Comparison of ENCODE assay signal across 28 mouse cellular contexts in the genomic region with DNA sequence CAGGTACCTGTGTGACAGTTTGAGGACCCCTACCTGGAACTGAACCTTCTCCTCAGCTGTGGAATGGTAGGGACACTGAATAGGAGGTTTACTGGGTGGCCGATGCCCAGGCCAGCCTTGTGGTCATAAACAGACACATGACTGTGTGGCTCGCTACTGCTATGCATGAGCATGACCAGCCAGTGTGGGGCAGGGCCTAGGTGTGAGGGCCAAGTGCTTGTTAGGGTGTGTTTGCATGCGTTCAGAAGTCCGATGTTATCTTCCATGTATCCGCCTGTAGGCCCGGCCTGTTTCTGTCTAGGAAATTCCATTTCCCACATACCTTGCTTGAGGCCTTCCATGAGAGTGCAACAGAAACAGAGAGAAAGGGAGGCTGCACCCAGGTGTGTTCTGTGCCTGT. TPM values are rescaled to one million over a fixed set of nuclear protein-coding genes. Genes with fewer than 3 reads are reported as not detected.
DNase-seq lines count a peak whose midpoint lies in the region; ATAC-seq and TF ChIP-seq lines count a peak whose summit lies in the region.
"Had no signal": no experiment of that assay in that cellular context is flagged by ENCODE, and none has a peak within 500 bp of the region (broad histone marks: within the 10 kb centered on the region; RNA-seq: fewer than 3 reads in every experiment).

No protein-coding gene starts in this region.

- no peak overlapping the region for H3K4me3 ChIP-seq in hindbrain, embryonic 11.5 days (ENCODE audit: low read depth, low read length)
- H3K4me3 ChIP-seq in hindbrain, embryonic 16.5 days (ENCODE audit: low read length) = no peak overlapping the region
- H3K4me3 ChIP-seq in kidney, postnatal 0 days (replicated peaks; ENCODE audit: low read depth, low read length) = no peak overlapping the region
- H3K4me3 ChIP-seq in hindbrain, embryonic 13.5 days = no peak overlapping the region
- no peak overlapping the region for H3K4me3 ChIP-seq in midbrain, embryonic 14.5 days (replicated peaks; ENCODE audit: low read depth, low read length)
- H3K4me3 ChIP-seq: embryonic facial prominence, embryonic 13.5 days; hindbrain, embryonic 15.5 days; left cerebral cortex, adult 2 months; lung, embryonic 15.5 days; neural tube, embryonic 12.5 days had no signal

- H3K4me1 ChIP-seq in hindbrain, embryonic 11.5 days (replicated peaks; ENCODE audit: control insufficient read depth, insufficient read depth, low read length) = no peaks in the 10 kb centered on the region
- no peaks in the 10 kb centered on the region; the same call in 1 of the 2 replicates for H3K4me1 ChIP-seq in hindbrain, embryonic 16.5 days (ENCODE audit: control insufficient read depth, insufficient read depth, low read depth, low read length)
- no peaks in the 10 kb centered on the region for H3K4me1 ChIP-seq in kidney, postnatal 0 days (replicated peaks; ENCODE audit: insufficient read depth, low read length)
- H3K4me1 ChIP-seq in hindbrain, embryonic 13.5 days (replicated peaks) = peaks cover 11% of the 10 kb centered on the region
- H3K4me1 ChIP-seq in midbrain, embryonic 14.5 days (ENCODE audit: control insufficient read depth, insufficient read depth, low read length) = 0 out of 2 replicates have a peak, but pooled peaks cover 7% of the 10 kb centered on the region

- intact Hi-C loops in heart, postnatal 14 days (cut with DNase I) = loop anchor here (2.0 kb wide), 1 partner anchor 282 kb away; no protein-coding TSS in a partner anchor

- peak overlapping the region; percentile 29; the same call in 1 of the 2 replicates for H3K9ac ChIP-seq in hindbrain, embryonic 11.5 days (ENCODE audit: low read depth, low read length)
- no peak overlapping the region; the same call in 1 of the 2 replicates for H3K9ac ChIP-seq in hindbrain, embryonic 16.5 days (ENCODE audit: low read depth, low read length)
- no peak overlapping the region for H3K9ac ChIP-seq in kidney, postnatal 0 days (ENCODE audit: low read depth, low read length)
- H3K9ac ChIP-seq in hindbrain, embryonic 13.5 days = no peak overlapping the region
- H3K9ac ChIP-seq in midbrain, embryonic 14.5 days (replicated peaks; ENCODE audit: low read length) = no peak overlapping the region
- H3K9ac ChIP-seq: embryonic facial prominence, embryonic 13.5 days; forebrain, postnatal 0 days; hindbrain, embryonic 15.5 days; liver, embryonic 14.5 days; lung, embryonic 15.5 days; neural tube, embryonic 12.5 days had no signal

- no peak overlapping the region for H3K4me2 ChIP-seq in hindbrain, embryonic 11.5 days (replicated peaks; ENCODE audit: low read depth, low read length)
- H3K4me2 ChIP-seq in hindbrain, embryonic 16.5 days (ENCODE audit: low read length) = no peak overlapping the region
- no peak overlapping the region for H3K4me2 ChIP-seq in kidney, postnatal 0 days (ENCODE audit: low read length)
- H3K4me2 ChIP-seq in hindbrain, embryonic 13.5 days = no peak overlapping the region
- H3K4me2 ChIP-seq in midbrain, embryonic 14.5 days (ENCODE audit: low read length) = no peak overlapping the region
- H3K4me2 ChIP-seq: embryonic facial prominence, embryonic 13.5 days; hindbrain, embryonic 15.5 days; lung, embryonic 15.5 days; neural tube, embryonic 12.5 days had no signal

- no peak for TF ChIP-seq CTCF in kidney, postnatal 0 days (IDR thresholded peaks at IDR 0.05; ENCODE audit: low read depth)

- no peak; the same call in 1 of the 2 replicates for ATAC-seq in hindbrain, embryonic 11.5 days (ENCODE audit: low FRiP score)
- no peak for ATAC-seq in hindbrain, embryonic 16.5 days
- ATAC-seq in kidney, postnatal 0 days (replicated peaks; ENCODE audit: low FRiP score, low read depth) = 0 out of 2 replicates have a peak, but pooled peaks have one; percentile 31
- ATAC-seq in hindbrain, embryonic 13.5 days (ENCODE audit: low FRiP score) = no peak
- no peak for ATAC-seq in midbrain, embryonic 14.5 days (ENCODE audit: low FRiP score, low TSS enrichment)
- ATAC-seq: activated CD4-positive, CD25-positive, alpha-beta regulatory T cell, adult 4 months had no signal

- DNase-seq in hindbrain, embryonic 11.5 days (ENCODE audit: low spot score) = no peak
- no peak for DNase-seq in kidney, postnatal 0 days (ENCODE audit: low spot score)
- no peak for DNase-seq in kidney, postnatal 10 days
- no peak for DNase-seq in midbrain, embryonic 14.5 days
- DNase-seq in heart, postnatal 14 days = no peak
- DNase-seq in left cerebral cortex, adult 11 months (ENCODE audit: low spot score) = no peak
- DNase-seq: cerebellum, adult 9-11 months; right cerebral cortex, adult 18-20 months; thymus, adult 18-20 months; thymus, postnatal 4 days had no signal

- H3K27me3 ChIP-seq in hindbrain, embryonic 11.5 days (ENCODE audit: control insufficient read depth, insufficient read depth, low read length) = no peaks in the 10 kb centered on the region
- H3K27me3 ChIP-seq in hindbrain, embryonic 16.5 days (replicated peaks; ENCODE audit: control insufficient read depth, insufficient read depth, low read length) = no peaks in the 10 kb centered on the region
- no peaks in the 10 kb centered on the region; the same call in 1 of the 2 replicates for H3K27me3 ChIP-seq in kidney, postnatal 0 days (ENCODE audit: insufficient read depth, low read length)
- peaks cover 2% of the 10 kb centered on the region; the same call in 1 of the 2 replicates for H3K27me3 ChIP-seq in hindbrain, embryonic 13.5 days
- no peaks in the 10 kb centered on the region for H3K27me3 ChIP-seq in midbrain, embryonic 14.5 days (ENCODE audit: control insufficient read depth, insufficient read depth, low read length)
- H3K27me3 ChIP-seq: embryonic facial prominence, embryonic 13.5 days; hindbrain, embryonic 15.5 days; lung, embryonic 15.5 days; neural tube, embryonic 12.5 days had no signal

- no peaks in the 10 kb centered on the region for H3K36me3 ChIP-seq in hindbrain, embryonic 11.5 days (ENCODE audit: control insufficient read depth, insufficient read depth, low read length)
- H3K36me3 ChIP-seq in hindbrain, embryonic 16.5 days (ENCODE audit: control insufficient read depth, insufficient read depth, low read length) = no peaks in the 10 kb centered on the region
- H3K36me3 ChIP-seq in kidney, postnatal 0 days (ENCODE audit: insufficient read depth, low read length) = no peaks in the 10 kb centered on the region
- no peaks in the 10 kb centered on the region for H3K36me3 ChIP-seq in hindbrain, embryonic 13.5 days
- H3K36me3 ChIP-seq in midbrain, embryonic 14.5 days (ENCODE audit: control insufficient read depth, insufficient read depth, low read length) = no peaks in the 10 kb centered on the region
- H3K36me3 ChIP-seq: embryonic facial prominence, embryonic 13.5 days; G1E; hindbrain, embryonic 15.5 days; lung, embryonic 15.5 days; neural tube, embryonic 12.5 days had no signal

- WGBS in hindbrain, embryonic 11.5 days = 90% methylated on average over 6 of the region's 6 CpGs
- 93% methylated on average over 6 of the region's 6 CpGs for WGBS in hindbrain, embryonic 16.5 days
- 88% methylated on average over 6 of the region's 6 CpGs for WGBS in kidney, postnatal 0 days
- 95% methylated on average over 6 of the region's 6 CpGs for WGBS in hindbrain, embryonic 13.5 days
- 95% methylated on average over 6 of the region's 6 CpGs for WGBS in midbrain, embryonic 14.5 days

- H3K27ac ChIP-seq in hindbrain, embryonic 11.5 days (ENCODE audit: low read depth, low read length) = 0 out of 2 replicates have a peak overlapping the region, but pooled peaks have one; percentile 10
- no peak overlapping the region for H3K27ac ChIP-seq in hindbrain, embryonic 16.5 days (ENCODE audit: low read depth, low read length)
- no peak overlapping the region for H3K27ac ChIP-seq in kidney, postnatal 0 days
- H3K27ac ChIP-seq in hindbrain, embryonic 13.5 days = 0 out of 2 replicates have a peak overlapping the region, but pooled peaks have one; percentile 46
- peak overlapping the region; percentile 55; the same call in 1 of the 2 replicates for H3K27ac ChIP-seq in midbrain, embryonic 14.5 days (replicated peaks; ENCODE audit: low read depth, low read length)
- H3K27ac ChIP-seq: embryonic facial prominence, embryonic 13.5 days; hindbrain, embryonic 15.5 days; left cerebral cortex, adult 2 months; liver, embryonic 14.5 days; lung, embryonic 15.5 days had no signal

- no peaks in the 10 kb centered on the region for H3K9me3 ChIP-seq in hindbrain, embryonic 11.5 days (ENCODE audit: control insufficient read depth, low read length)
- no peaks in the 10 kb centered on the region for H3K9me3 ChIP-seq in hindbrain, embryonic 16.5 days (ENCODE audit: control insufficient read depth, low read length)
- no peaks in the 10 kb centered on the region for H3K9me3 ChIP-seq in kidney, postnatal 0 days (replicated peaks; ENCODE audit: low read length)
- H3K9me3 ChIP-seq in hindbrain, embryonic 13.5 days = no peaks in the 10 kb centered on the region
- no peaks in the 10 kb centered on the region for H3K9me3 ChIP-seq in midbrain, embryonic 14.5 days (ENCODE audit: control insufficient read depth, low read length)
- H3K9me3 ChIP-seq: embryonic facial prominence, embryonic 13.5 days; G1E; hindbrain, embryonic 15.5 days; lung, embryonic 15.5 days; neural tube, embryonic 12.5 days had no signal

RNA-seq across cellular contexts. Expression of a gene that starts 24.0 kb away (rescaled TPM):
- 0.13 and 0.20 TPM in 2 replicates for polyA plus RNA-seq in hindbrain, embryonic 11.5 days (2014; fragmentation: Nextera tagmentation; extraction: Ambion mirVana)
- 0.08 TPM in 1 of 2 replicates, not detected in the other for polyA plus RNA-seq in hindbrain, embryonic 16.5 days (2015; fragmentation: Nextera tagmentation; extraction: Ambion mirVana)
- 0.09 and 0.10 TPM in 2 replicates for polyA plus RNA-seq in kidney, postnatal 0 days (2015; fragmentation: Nextera tagmentation; extraction: Ambion mirVana)
- polyA plus RNA-seq in hindbrain, embryonic 13.5 days (2015; fragmentation: Nextera tagmentation; extraction: Ambion mirVana) = 0.06 TPM in 1 of 2 replicates, not detected in the other
- 0.08 TPM in 1 of 2 replicates, not detected in the other for polyA plus RNA-seq in midbrain, embryonic 14.5 days (2014; fragmentation: Nextera tagmentation; extraction: Ambion mirVana)
- total RNA-seq in heart, postnatal 14 days (2021) = not detected
- total RNA-seq: adrenal gland, postnatal 14 days; forebrain, postnatal 0 days; gastrocnemius, adult 18-20 months; gastrocnemius, postnatal 4 days; layer of hippocampus, adult 8-10 months; left cerebral cortex, adult 2 months; monocyte, adult 5-6 weeks had no signal
- polyA plus RNA-seq: activated CD4-positive, CD25-positive, alpha-beta regulatory T cell, adult 4 months; cortical plate, adult 2 months; embryonic facial prominence, embryonic 13.5 days; forebrain, postnatal 0 days; G1E; heart, embryonic 16.5 days; liver, embryonic 14.5 days; lung, embryonic 15.5 days had no signal

RNA-seq across cellular contexts. Expression of a gene that starts 53.9 kb away (rescaled TPM):
- polyA plus RNA-seq in hindbrain, embryonic 11.5 days (2014; fragmentation: Nextera tagmentation; extraction: Ambion mirVana) = 2.3 and 5.5 TPM in 2 replicates
- 4.4 and 4.7 TPM in 2 replicates for polyA plus RNA-seq in hindbrain, embryonic 16.5 days (2015; fragmentation: Nextera tagmentation; extraction: Ambion mirVana)
- polyA plus RNA-seq in kidney, postnatal 0 days (2015; fragmentation: Nextera tagmentation; extraction: Ambion mirVana) = 15.0 and 17.4 TPM in 2 replicates
- 4.7 and 5.4 TPM in 2 replicates for polyA plus RNA-seq in hindbrain, embryonic 13.5 days (2015; fragmentation: Nextera tagmentation; extraction: Ambion mirVana)
- 5.2 and 5.3 TPM in 2 replicates for polyA plus RNA-seq in midbrain, embryonic 14.5 days (2014; fragmentation: Nextera tagmentation; extraction: Ambion mirVana)
- total RNA-seq in heart, postnatal 14 days (2021) = 10 to 100 TPM; 11.7 to 14.5 TPM

RNA-seq across cellular contexts. Expression of a gene that starts 54.0 kb away (rescaled TPM):
- 107 and 113 TPM in 2 replicates for polyA plus RNA-seq in hindbrain, embryonic 11.5 days (2014; fragmentation: Nextera tagmentation; extraction: Ambion mirVana)
- polyA plus RNA-seq in hindbrain, embryonic 16.5 days (2015; fragmentation: Nextera tagmentation; extraction: Ambion mirVana) = 83.2 and 86.8 TPM in 2 replicates
- 94.1 and 99.7 TPM in 2 replicates for polyA plus RNA-seq in kidney, postnatal 0 days (2015; fragmentation: Nextera tagmentation; extraction: Ambion mirVana)
- 76.4 and 76.6 TPM in 2 replicates for polyA plus RNA-seq in hindbrain, embryonic 13.5 days (2015; fragmentation: Nextera tagmentation; extraction: Ambion mirVana)
- 72.9 and 85.5 TPM in 2 replicates for polyA plus RNA-seq in midbrain, embryonic 14.5 days (2014; fragmentation: Nextera tagmentation; extraction: Ambion mirVana)
- 10 to 100 TPM; 90.0 to 98.9 TPM for total RNA-seq in heart, postnatal 14 days (2021)

RNA-seq across cellular contexts. Expression of a gene that starts 57.5 kb away (rescaled TPM):
- polyA plus RNA-seq in hindbrain, embryonic 11.5 days (2014; fragmentation: Nextera tagmentation; extraction: Ambion mirVana) = 387 and 390 TPM in 2 replicates
- polyA plus RNA-seq in hindbrain, embryonic 16.5 days (2015; fragmentation: Nextera tagmentation; extraction: Ambion mirVana) = 383 and 394 TPM in 2 replicates
- polyA plus RNA-seq in kidney, postnatal 0 days (2015; fragmentation: Nextera tagmentation; extraction: Ambion mirVana) = 708 and 709 TPM in 2 replicates
- 410 and 431 TPM in 2 replicates for polyA plus RNA-seq in hindbrain, embryonic 13.5 days (2015; fragmentation: Nextera tagmentation; extraction: Ambion mirVana)
- 334 and 361 TPM in 2 replicates for polyA plus RNA-seq in midbrain, embryonic 14.5 days (2014; fragmentation: Nextera tagmentation; extraction: Ambion mirVana)
- total RNA-seq in heart, postnatal 14 days (2021) = 100 to 1,000 TPM; 149 to 155 TPM

RNA-seq across cellular contexts. Expression of a gene that starts 58.2 kb away (rescaled TPM):
- polyA plus RNA-seq in hindbrain, embryonic 11.5 days (2014; fragmentation: Nextera tagmentation; extraction: Ambion mirVana) = 21.1 and 26.4 TPM in 2 replicates
- 16.5 and 26.4 TPM in 2 replicates for polyA plus RNA-seq in hindbrain, embryonic 16.5 days (2015; fragmentation: Nextera tagmentation; extraction: Ambion mirVana)
- polyA plus RNA-seq in kidney, postnatal 0 days (2015; fragmentation: Nextera tagmentation; extraction: Ambion mirVana) = 24.1 and 37.4 TPM in 2 replicates
- 25.2 and 26.1 TPM in 2 replicates for polyA plus RNA-seq in hindbrain, embryonic 13.5 days (2015; fragmentation: Nextera tagmentation; extraction: Ambion mirVana)
- 15.0 and 18.7 TPM in 2 replicates for polyA plus RNA-seq in midbrain, embryonic 14.5 days (2014; fragmentation: Nextera tagmentation; extraction: Ambion mirVana)
- total RNA-seq in heart, postnatal 14 days (2021) = 10 to 100 TPM; 11.8 to 12.5 TPM

Comparison
In these comparisons a context has a peak if more than half of its experiments do, and no peak if none do; other contexts are left out.
1. H3K27ac ChIP-seq: peak in hindbrain, embryonic 11.5 days (single experiment), hindbrain, embryonic 13.5 days (single experiment) and midbrain, embryonic 14.5 days (single experiment); none in hindbrain, embryonic 16.5 days (single experiment) and kidney, postnatal 0 days (single experiment).